Mouse (Mus musculus) stomach, embryonic 15.5 days (tissue): ENCODE results near the gene Ccdc86. TPM values are rescaled to one million over a fixed set of nuclear protein-coding genes. Genes with fewer than 3 reads are reported as not detected.
A peak's percentile ranks its signal among the peaks of the same experiment; 100 is the strongest.

Experiments used
- ATAC-seq: fragments of 200-750 bp; cut with Nextera tagmentation; 2 replicates; pipeline ENCODE4 v1.8.0; 2017; ENCODE audit warnings: low read depth, moderate number of reproducible peaks, moderate TSS enrichment; ENCODE audit not compliant: insufficient read depth, low FRiP score
- H3K27ac ChIP-seq: fragments of 300-500 bp; sonication (generic); 2 replicates; pipeline ENCODE4 v1.5.1; 2015; ENCODE audit warnings: mild to moderate bottlenecking, inconsistent platforms
- H3K27me3 ChIP-seq: fragments of 300-500 bp; sonication (generic); replicated peaks from 2 replicates; pipeline ENCODE4 v1.6.1; 2015; ENCODE audit warnings: inconsistent platforms
- H3K36me3 ChIP-seq: fragments of 300-500 bp; sonication (generic); 2 replicates; pipeline ENCODE4 v1.6.1; 2015; ENCODE audit warnings: inconsistent platforms
- H3K4me1 ChIP-seq: fragments of 300-500 bp; sonication (generic); 2 replicates; pipeline ENCODE4 v1.6.1; 2015; ENCODE audit warnings: inconsistent platforms
- H3K4me2 ChIP-seq: fragments of 300-500 bp; sonication (generic); 2 replicates; pipeline ENCODE4 v1.6.1; 2015; ENCODE audit warnings: mild to moderate bottlenecking, inconsistent platforms
- H3K4me3 ChIP-seq: fragments of 300-500 bp; sonication (generic); replicated peaks from 2 replicates; pipeline ENCODE4 v1.5.1; 2015; ENCODE audit warnings: inconsistent platforms
- H3K9ac ChIP-seq: fragments of 300-500 bp; sonication (generic); 2 replicates; pipeline ENCODE4 v1.6.1; 2015; ENCODE audit warnings: inconsistent platforms
- H3K9me3 ChIP-seq: fragments of 300-500 bp; sonication (generic); 2 replicates; pipeline ENCODE4 v1.6.1; 2016; ENCODE audit warnings: inconsistent platforms
- WGBS: fragments of 180-500 bp; shearing (Covaris S2); methylation state at CpG from one replicate; pipeline ENCODE4 v1.1.7; 2015; 5-methylcytosine and 5-hydroxymethylcytosine counted together
- polyA plus RNA-seq: library from polyadenylated mRNA; unstranded; fragments of >200 nt; fragmentation: Nextera tagmentation; extraction: Ambion mirVana; gene quantifications from 2 replicates; pipeline ENCODE4 v1.2.1, GENCODE M21; 2015

Ccdc86 gene
- 26.1 and 27.9 TPM in 2 replicates for polyA plus RNA-seq

DNA sequence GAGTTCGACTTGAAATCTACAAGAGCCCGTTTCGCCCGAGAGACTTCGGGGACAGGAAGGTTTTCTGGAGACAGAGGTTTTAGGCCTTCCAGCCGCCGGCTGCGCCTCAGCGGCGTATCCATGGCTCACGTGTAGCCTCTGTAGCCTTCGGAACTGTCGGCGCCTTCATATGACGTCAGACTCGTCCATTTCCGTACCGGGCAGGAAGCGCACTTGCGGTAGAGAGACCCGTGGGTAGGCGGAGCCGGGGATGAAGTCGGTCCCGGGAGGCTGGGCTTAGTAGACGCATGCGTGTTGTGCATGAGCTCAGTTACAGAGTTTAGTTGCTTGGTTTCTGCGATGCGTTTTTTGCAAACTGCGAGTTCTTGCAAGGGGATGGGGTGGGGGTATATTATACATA is at the start of gene Ccdc86:
Gene Ccdc86 (minus strand): TSS at position 155 of the 400 bp plus-strand sequence.
- no peaks in the 10 kb centered on the region for H3K27me3 ChIP-seq
- peaks cover 40% of the 10 kb centered on the region for H3K4me1 ChIP-seq
- H3K9me3 ChIP-seq, result no peaks in the 10 kb centered on the region
- H3K4me2 ChIP-seq, result peak within 1 kb of the TSS; percentile 95
- peak within 1 kb of the TSS; percentile 76 for H3K4me3 ChIP-seq
- WGBS, result under 1% methylated on average over 30 of the region's 30 CpGs
- H3K27ac ChIP-seq, result peak within 1 kb of the TSS; percentile 55; the same call in 1 of the 2 replicates
- peak; percentile 94 for ATAC-seq
- peaks cover 12% of the 10 kb centered on the region for H3K36me3 ChIP-seq
- peak within 1 kb of the TSS; percentile 89 for H3K9ac ChIP-seq

DNA sequence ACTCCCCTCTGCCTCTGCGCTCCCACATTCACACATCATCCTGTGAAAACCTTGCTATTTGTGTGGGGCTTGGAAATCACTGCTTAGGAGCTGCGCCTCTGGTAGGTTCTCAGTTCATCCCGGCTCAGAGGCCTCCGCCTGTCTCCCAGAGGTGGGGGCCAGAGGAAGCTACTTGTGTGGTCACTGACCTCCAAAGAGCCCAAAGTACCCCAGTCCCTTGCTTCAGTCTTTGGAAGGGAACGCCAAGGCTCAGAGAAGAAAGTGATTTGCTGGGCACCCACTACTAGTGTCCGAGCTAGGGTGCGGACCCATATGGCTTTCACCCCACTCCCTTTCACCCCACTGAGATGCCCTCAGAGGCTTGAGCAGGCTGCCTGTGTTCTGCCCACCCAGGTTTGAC is 44.1 kb upstream of the Ccdc86 start, which contains the start of gene Ms4a15:
Gene Ms4a15 (minus strand): TSS at position 101 of the 400 bp plus-strand sequence.
- H3K27ac ChIP-seq, result no peak within 1 kb of the TSS
- H3K27me3 ChIP-seq, result no peaks in the 10 kb centered on the region
- H3K9ac ChIP-seq, result no peak within 1 kb of the TSS
- ATAC-seq, result no peak
- H3K36me3 ChIP-seq, result no peaks in the 10 kb centered on the region
- H3K4me3 ChIP-seq, result no peak within 1 kb of the TSS
- WGBS, result 84% methylated on average over 7 of the region's 7 CpGs
- no peaks in the 10 kb centered on the region for H3K9me3 ChIP-seq
- H3K4me1 ChIP-seq, result no peaks in the 10 kb centered on the region
- no peak within 1 kb of the TSS for H3K4me2 ChIP-seq

DNA sequence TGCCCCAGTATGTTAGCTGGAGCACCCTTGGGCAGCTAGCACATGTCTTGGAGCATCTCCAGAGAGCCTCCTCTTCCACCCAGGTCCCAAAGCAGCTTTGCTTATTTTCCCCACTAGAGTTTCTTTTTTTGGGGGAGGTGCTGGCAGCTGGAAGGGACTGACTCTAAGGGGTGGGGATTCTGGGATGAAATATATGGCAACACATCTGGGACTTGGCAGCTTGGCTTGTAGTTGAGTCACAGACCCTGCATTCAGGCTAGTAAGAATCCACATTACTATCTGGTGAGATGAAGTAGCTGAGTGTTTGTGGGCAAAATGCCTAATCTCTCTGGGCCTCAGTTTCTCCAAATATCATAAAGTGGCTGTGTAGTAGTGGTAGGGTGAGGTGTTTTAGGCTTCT is 42.8 kb upstream of the Ccdc86 start:
- Histone ChIP-seq H3K4me2 (no peak overlapping the region), H3K27me3 (no peaks in the 10 kb centered on the region), H3K9me3 (no peaks in the 10 kb centered on the region), H3K9ac (no peak overlapping the region), H3K27ac (no peak overlapping the region), H3K4me1 (no peaks in the 10 kb centered on the region), H3K4me3 (no peak overlapping the region), H3K36me3 (no peaks in the 10 kb centered on the region)
- ATAC-seq, result no peak

DNA sequence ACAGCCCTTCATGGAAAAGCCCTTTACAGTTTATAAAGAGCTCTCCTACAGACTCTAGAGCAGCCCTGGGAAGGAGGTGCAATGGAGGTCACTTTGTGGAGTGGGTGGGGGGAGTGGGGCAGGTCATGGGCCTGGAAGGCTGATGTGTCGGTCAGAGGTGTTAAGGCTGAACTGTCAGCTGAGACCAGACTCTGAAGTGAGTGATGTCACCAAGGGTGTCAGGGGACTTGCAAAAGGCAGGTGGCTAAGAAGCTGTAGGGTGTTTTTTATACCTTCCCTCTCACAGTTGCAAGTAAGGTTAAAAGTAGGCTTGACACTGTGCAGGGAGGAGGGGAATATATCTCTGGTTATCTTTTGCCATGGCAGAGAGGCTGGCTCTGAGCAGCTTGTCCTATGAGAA is 41.7 kb upstream of the Ccdc86 start:
- H3K9ac ChIP-seq, result no peak overlapping the region
- H3K36me3 ChIP-seq, result no peaks in the 10 kb centered on the region
- no peak overlapping the region for H3K27ac ChIP-seq
- H3K4me2 ChIP-seq, result no peak overlapping the region
- H3K4me1 ChIP-seq, result no peaks in the 10 kb centered on the region
- 36% methylated on average over 1 of the region's 1 CpGs for WGBS
- H3K27me3 ChIP-seq, result no peaks in the 10 kb centered on the region
- H3K9me3 ChIP-seq, result no peaks in the 10 kb centered on the region
- ATAC-seq, result no peak
- H3K4me3 ChIP-seq, result no peak overlapping the region

DNA sequence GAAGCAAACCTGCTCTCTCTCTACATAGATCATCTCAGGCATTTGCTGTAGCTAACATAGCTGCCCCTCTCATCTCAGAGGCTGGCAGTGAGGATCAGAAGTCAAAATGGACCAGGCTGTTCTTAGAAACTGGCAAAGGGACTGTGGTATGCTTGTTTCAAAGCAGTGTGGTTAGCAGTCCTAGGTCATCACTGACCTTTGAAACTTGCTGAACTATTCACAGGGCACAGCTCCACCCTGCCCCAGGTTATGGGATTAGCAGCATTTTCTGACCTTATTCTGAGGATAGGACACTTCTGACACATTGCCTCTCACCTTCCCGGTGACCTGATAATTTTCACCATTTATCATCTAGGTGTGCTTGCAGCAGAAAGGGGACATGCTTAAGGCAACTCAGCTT is 39.5 kb upstream of the Ccdc86 start:
- no peaks in the 10 kb centered on the region for H3K4me1 ChIP-seq
- no peaks in the 10 kb centered on the region for H3K36me3 ChIP-seq
- no peak overlapping the region for H3K4me3 ChIP-seq
- H3K9ac ChIP-seq, result no peak overlapping the region
- H3K9me3 ChIP-seq, result no peaks in the 10 kb centered on the region
- WGBS, result 81% methylated on average over 1 of the region's 1 CpGs
- ATAC-seq, result no peak
- H3K4me2 ChIP-seq, result no peak overlapping the region
- H3K27me3 ChIP-seq, result no peaks in the 10 kb centered on the region
- H3K27ac ChIP-seq, result no peak overlapping the region

DNA sequence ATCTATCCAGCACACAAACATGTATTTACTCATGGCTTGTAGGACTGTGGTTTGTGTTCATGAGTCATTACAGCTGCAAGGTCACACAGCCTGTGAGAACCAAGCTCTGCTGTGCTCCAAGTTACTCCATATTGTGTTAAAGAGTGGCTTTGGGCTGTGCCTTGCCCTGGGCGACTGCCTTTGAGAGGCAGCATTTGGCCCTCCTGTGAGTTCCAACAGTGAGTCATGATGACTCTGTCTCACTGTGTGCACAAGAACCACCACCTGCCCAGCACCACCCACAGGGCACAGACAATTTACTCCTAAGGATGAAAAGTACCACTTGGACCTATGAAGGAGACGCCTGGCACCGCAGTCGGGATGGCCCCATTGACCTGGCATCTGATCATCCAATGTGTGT is 36.8 kb upstream of the Ccdc86 start:
- Histone ChIP-seq H3K9ac (no peak overlapping the region), H3K9me3 (no peaks in the 10 kb centered on the region), H3K27ac (no peak overlapping the region), H3K4me1 (no peaks in the 10 kb centered on the region), H3K27me3 (no peaks in the 10 kb centered on the region), H3K36me3 (no peaks in the 10 kb centered on the region), H3K4me2 (no peak overlapping the region), H3K4me3 (no peak overlapping the region)
- WGBS, result 91% methylated on average over 4 of the region's 4 CpGs
- ATAC-seq, result no peak

DNA sequence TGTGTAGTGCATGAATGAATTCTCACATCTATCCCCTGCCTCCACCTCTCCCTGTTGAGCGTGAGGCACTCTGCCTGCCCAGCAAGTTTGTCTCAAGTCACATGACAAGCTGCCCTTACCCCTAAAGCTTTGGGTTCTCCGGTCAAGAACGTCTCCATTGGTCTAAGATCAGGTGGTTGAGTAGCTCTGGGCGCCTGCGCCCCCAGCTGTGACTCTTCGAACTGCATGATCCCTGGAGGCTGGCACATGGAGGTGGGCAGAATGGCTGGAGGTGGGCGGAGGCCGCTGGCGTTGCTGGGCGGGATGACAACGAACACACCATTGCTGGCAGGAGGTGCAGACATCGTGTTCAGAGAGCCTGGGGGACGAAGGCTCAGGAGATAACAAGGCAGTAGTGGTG is 35.5 kb upstream of the Ccdc86 start:
- no peaks in the 10 kb centered on the region for H3K4me1 ChIP-seq
- H3K36me3 ChIP-seq, result no peaks in the 10 kb centered on the region
- H3K27me3 ChIP-seq, result no peaks in the 10 kb centered on the region
- no peak for ATAC-seq
- no peak overlapping the region for H3K9ac ChIP-seq
- no peaks in the 10 kb centered on the region for H3K9me3 ChIP-seq
- no peak overlapping the region for H3K4me2 ChIP-seq
- H3K4me3 ChIP-seq, result no peak overlapping the region
- H3K27ac ChIP-seq, result no peak overlapping the region
- 73% methylated on average over 13 of the region's 13 CpGs for WGBS

DNA sequence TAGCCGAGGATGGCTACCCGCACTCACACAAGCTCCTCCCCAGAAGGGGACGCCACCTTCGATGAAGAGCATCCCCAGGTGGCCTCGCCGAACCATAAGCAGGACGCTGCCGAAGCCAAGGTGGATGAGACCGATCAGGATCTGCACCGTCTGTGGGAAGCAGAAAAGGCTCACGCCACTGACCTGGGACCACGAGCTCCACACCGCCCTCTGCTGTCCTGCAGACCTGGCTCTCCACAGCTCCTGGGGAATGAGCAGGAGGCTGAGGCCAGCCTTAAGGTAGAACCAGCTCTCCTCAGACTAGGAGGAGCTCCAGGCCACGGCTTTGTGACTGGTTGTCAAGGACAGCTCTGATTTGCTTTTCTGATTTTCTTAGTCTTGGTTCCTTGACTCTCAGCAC is 34.1 kb upstream of the Ccdc86 start:
- 21% methylated on average over 14 of the region's 14 CpGs for WGBS
- Histone ChIP-seq H3K9me3 (no peaks in the 10 kb centered on the region), H3K27ac (no peak overlapping the region), H3K4me1 (0 out of 2 replicates have a peak, but pooled peaks cover 3% of the 10 kb centered on the region), H3K4me3 (no peak overlapping the region; the same call in 1 of the 2 replicates), H3K9ac (no peak overlapping the region), H3K36me3 (no peaks in the 10 kb centered on the region), H3K4me2 (peak overlapping the region; percentile 46; the same call in 1 of the 2 replicates), H3K27me3 (no peaks in the 10 kb centered on the region)
- no peak for ATAC-seq

DNA sequence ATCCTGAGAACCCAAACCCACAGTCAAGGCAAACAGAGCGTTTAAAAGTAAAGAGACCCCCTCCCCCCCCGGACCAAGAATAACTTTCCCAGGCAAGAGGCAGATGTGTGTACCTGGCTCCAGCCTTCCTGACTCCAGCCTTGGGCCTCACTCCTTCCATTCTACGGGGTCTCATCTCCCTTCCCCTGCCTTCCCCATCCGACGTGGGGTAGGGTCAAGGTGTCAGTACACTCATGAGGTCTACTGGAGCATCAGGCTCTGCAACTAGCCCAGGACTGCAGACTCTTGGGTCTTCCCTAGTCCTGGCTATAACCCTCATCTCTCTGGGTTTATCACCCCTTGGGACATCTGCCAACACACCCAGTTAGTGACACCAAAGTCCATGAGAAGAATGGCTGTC is 31.1 kb upstream of the Ccdc86 start:
- Histone ChIP-seq H3K27ac (no peak overlapping the region), H3K9ac (no peak overlapping the region), H3K4me2 (no peak overlapping the region), H3K27me3 (no peaks in the 10 kb centered on the region), H3K36me3 (no peaks in the 10 kb centered on the region), H3K4me1 (0 out of 2 replicates have a peak, but pooled peaks cover 5% of the 10 kb centered on the region), H3K9me3 (no peaks in the 10 kb centered on the region), H3K4me3 (no peak overlapping the region)
- WGBS, result 83% methylated on average over 5 of the region's 5 CpGs
- ATAC-seq, result no peak

DNA sequence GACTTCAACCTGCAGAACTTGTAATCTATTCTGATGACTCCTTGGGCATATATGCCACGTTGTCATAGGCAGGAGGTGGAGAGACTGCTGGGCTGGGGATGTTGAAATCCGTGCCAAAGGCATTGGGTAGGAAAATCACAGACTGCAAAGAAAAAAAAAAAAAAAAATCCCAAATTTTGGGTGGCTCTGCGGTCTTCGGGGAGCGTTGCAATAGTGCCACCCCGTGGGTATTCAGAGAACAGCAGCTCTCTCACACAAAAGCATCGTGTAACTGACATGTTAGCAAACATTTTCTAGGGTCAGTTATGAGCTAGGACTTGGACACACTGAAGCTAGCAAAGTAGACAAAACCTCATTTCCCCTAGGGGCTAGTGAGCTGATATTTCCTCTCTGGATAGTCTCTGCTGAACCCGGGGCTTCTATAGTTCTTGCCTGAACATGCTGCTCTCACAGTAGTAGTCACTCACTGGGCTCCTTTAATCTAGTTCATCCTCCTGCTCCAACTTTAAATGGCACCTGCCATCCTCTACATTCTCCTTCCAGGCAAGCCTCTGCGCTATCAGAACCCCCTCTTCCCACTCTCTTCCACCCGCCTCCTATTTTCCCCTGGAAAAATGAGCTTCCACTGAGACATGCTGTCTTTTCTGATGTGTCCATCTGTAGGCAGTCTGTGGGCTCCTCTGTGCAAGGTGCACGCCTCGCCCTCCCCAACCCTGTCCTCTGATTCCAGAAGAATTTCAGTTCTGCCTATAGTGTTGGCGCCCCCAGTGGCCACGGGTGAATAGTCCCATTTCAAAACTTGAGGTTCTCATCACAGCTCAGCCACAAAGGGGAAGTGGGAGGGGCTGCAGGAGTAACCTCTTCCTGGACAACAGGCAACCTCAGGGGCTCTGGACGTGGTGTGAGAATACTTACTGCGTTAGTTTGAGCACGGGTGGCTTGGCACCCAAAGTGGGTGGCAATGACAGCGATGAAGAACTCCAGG is 30.4 kb upstream of the Ccdc86 start:
- Histone ChIP-seq H3K4me2 (peak overlapping the region; percentile 23), H3K36me3 (no peaks in the 10 kb centered on the region), H3K4me1 (0 out of 2 replicates have a peak, but pooled peaks cover 6% of the 10 kb centered on the region), H3K9ac (no peak overlapping the region), H3K27ac (no peak overlapping the region), H3K9me3 (no peaks in the 10 kb centered on the region), H3K4me3 (no peak overlapping the region), H3K27me3 (no peaks in the 10 kb centered on the region)
- no peak for ATAC-seq
- WGBS, result 12% methylated on average over 18 of the region's 18 CpGs

DNA sequence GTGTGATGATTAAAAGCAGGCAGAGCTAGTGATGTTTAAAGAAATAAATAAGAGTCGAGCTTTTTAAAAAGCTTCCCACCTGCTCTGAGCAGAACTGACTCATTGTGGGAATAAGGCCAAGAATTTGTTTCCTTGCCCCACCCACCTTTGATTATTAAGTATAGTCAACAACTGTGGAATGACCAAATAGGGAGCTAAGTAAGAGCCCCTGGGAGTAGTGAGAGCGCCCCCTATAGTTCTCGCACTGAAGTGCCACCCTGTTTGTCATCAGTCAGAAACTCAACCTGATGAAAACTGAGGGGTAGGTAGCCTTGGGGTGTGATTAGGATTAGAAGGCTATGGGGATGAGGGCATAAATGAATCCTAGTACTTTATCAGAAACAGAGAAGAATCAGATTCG is 27.3 kb upstream of the Ccdc86 start:
- Histone ChIP-seq H3K27ac (no peak overlapping the region), H3K27me3 (no peaks in the 10 kb centered on the region), H3K36me3 (no peaks in the 10 kb centered on the region), H3K4me2 (no peak overlapping the region), H3K9ac (no peak overlapping the region), H3K9me3 (no peaks in the 10 kb centered on the region), H3K4me3 (no peak overlapping the region), H3K4me1 (peaks cover 22% of the 10 kb centered on the region)
- no peak for ATAC-seq
- 33% methylated on average over 4 of the region's 4 CpGs for WGBS

DNA sequence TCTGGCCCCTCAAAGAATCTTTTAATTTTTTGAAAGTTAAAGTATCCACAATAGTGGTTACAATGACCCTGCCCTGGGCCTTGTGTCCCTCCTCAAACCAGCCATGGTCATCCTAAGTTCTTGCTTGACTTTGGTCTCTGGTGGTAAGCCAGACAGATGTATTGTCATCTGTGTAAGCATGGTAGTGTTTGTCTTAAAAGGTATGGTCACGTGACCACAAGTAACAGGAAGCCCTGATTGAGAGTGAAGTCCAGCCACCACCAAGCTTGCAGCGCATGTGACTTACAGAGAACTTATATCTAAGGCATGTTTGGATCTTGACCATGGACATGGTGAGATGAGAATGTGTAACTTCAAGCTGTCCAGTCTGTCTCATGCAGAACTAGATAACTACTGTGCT is 26.1 kb upstream of the Ccdc86 start:
- Histone ChIP-seq H3K27me3 (no peaks in the 10 kb centered on the region), H3K9me3 (no peaks in the 10 kb centered on the region), H3K4me1 (peaks cover 22% of the 10 kb centered on the region), H3K4me3 (no peak overlapping the region), H3K9ac (no peak overlapping the region), H3K27ac (no peak overlapping the region), H3K4me2 (no peak overlapping the region), H3K36me3 (no peaks in the 10 kb centered on the region)
- 74% methylated on average over 2 of the region's 2 CpGs for WGBS
- ATAC-seq, result no peak
